Mouse (Mus musculus): ENCODE results near the gene Mief1.

- no peak for TF ChIP-seq CTCF (IDR thresholded peaks at IDR 0.05; ENCODE audit: low read depth, low read length)
- no peak for TF ChIP-seq EP300 (IDR thresholded peaks at IDR 0.05; ENCODE audit: insufficient read depth, low read depth, low read length)
- TF ChIP-seq POLR2A (IDR thresholded peaks at IDR 0.05; ENCODE audit: insufficient read depth, low read length): no peak
Observed at GRCm38 (mm10) chr15:80199556-80199955, 34.3 kb upstream of the Mief1 start.

Data from ES-Bruce4 (cell line).